ENCODE assay signal across 8 mouse cellular contexts in the genomic region with DNA sequence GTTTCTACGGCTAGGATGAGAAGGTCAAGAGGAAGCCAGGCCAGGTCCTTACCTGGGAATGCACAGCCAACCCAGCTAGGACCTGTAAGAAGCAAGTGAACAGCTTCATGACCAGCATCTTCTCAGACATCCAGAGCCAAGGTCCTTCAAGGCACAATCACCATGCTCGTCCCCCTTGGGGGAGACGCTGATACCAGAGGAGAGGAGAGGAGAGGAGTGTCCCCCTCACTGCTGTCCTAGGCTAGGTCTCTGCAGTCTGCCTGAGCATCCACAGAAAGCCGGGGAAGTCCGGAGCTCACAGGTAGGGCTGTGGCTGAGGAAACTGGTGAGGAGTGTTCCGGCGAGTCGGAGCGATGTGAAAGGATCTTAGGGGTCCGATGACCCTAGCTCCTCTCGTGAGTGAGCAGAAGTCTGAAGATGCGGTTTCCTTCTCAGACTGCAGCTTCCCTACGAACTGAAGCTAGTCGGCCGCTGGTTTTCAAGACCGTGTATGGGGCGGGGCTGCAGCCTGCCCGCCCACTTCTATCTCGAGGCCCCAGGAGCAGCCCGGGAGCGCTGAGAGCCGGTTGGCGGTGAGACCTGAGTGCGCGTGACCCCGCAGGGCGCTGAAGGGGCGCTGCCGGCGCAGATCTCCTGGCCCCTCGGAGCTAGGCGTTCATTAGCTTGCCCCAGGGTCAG. TPM values are rescaled to one million over a fixed set of nuclear protein-coding genes. Genes with fewer than 3 reads are reported as not detected.
DNase-seq lines count a peak whose midpoint lies in the region; ATAC-seq and TF ChIP-seq lines count a peak whose summit lies in the region.

No protein-coding gene starts in this region.

- H3K9ac ChIP-seq in heart, postnatal 0 days (replicated peaks; ENCODE audit: low read depth, low read length): peak overlapping the region; percentile 6; the same call in 1 of the 2 replicates
- H3K9ac ChIP-seq in limb, embryonic 12.5 days (replicated peaks): peak overlapping the region; percentile 64
- peak overlapping the region; percentile 45; the same call in 1 of the 2 replicates for H3K9ac ChIP-seq in midbrain, embryonic 11.5 days (ENCODE audit: low read length)
- H3K9ac ChIP-seq in stomach, postnatal 0 days (ENCODE audit: low read length): peak overlapping the region; percentile 56

- H3K9me3 ChIP-seq in embryonic facial prominence, embryonic 10.5 days: no peaks in the 10 kb centered on the region
- no peaks in the 10 kb centered on the region for H3K9me3 ChIP-seq in heart, postnatal 0 days (replicated peaks; ENCODE audit: control insufficient read depth, low read length)
- no peaks in the 10 kb centered on the region for H3K9me3 ChIP-seq in limb, embryonic 12.5 days
- no peaks in the 10 kb centered on the region for H3K9me3 ChIP-seq in midbrain, embryonic 11.5 days (ENCODE audit: control insufficient read depth, low read length)
- no peaks in the 10 kb centered on the region for H3K9me3 ChIP-seq in stomach, postnatal 0 days (ENCODE audit: control insufficient read depth, low read length)

- peaks cover 66% of the 10 kb centered on the region for H3K4me1 ChIP-seq in embryonic facial prominence, embryonic 10.5 days
- H3K4me1 ChIP-seq in heart, postnatal 0 days (ENCODE audit: control insufficient read depth, insufficient read depth): peaks cover 24% of the 10 kb centered on the region
- H3K4me1 ChIP-seq in limb, embryonic 12.5 days (replicated peaks): peaks cover 51% of the 10 kb centered on the region
- H3K4me1 ChIP-seq in midbrain, embryonic 11.5 days (ENCODE audit: control insufficient read depth, insufficient read depth, low read length): peaks cover 27% of the 10 kb centered on the region
- H3K4me1 ChIP-seq in stomach, postnatal 0 days (replicated peaks; ENCODE audit: control insufficient read depth, insufficient read depth): peaks cover 14% of the 10 kb centered on the region; the same call in 1 of the 2 replicates

- DNase-seq in left cerebral cortex, adult 2 months (ENCODE audit: extremely low spot score in 1 of 2, low spot score in 2 of 2): no peak
- no peak for DNase-seq in left cerebral cortex, adult 9 months (ENCODE audit: low spot score in 2 of 2)
- peak; percentile 76 for DNase-seq in embryonic facial prominence, embryonic 10.5 days (ENCODE audit: low spot score)
- peak; percentile 56 for DNase-seq in heart, postnatal 0 days (ENCODE audit: low spot score)
- DNase-seq in midbrain, embryonic 11.5 days (ENCODE audit: low spot score, missing footprints): peak; percentile 92
- DNase-seq in stomach, postnatal 0 days (ENCODE audit: low spot score): peak; percentile 71
- DNase-seq in cerebellum, adult 9-11 months: no peak

- intact Hi-C loops in left cerebral cortex, adult 2 months (cut with DNase I): no loop called here

- ATAC-seq in heart, postnatal 0 days (ENCODE audit: insufficient read depth, low read depth): 0 out of 2 replicates have a peak, but pooled peaks have one; percentile 20
- ATAC-seq in limb, embryonic 12.5 days (ENCODE audit: insufficient number of reproducible peaks, insufficient read depth, low FRiP score, low TSS enrichment, low read depth): 0 out of 2 replicates have a peak, but pooled peaks have one; percentile 1
- peak; percentile 41; the same call in 1 of the 2 replicates for ATAC-seq in midbrain, embryonic 11.5 days (ENCODE audit: low FRiP score)
- ATAC-seq in stomach, postnatal 0 days (ENCODE audit: low FRiP score, low TSS enrichment): peak; percentile 61

- H3K27ac ChIP-seq in left cerebral cortex, adult 2 months: no peak overlapping the region
- peak overlapping the region; percentile 71 for H3K27ac ChIP-seq in embryonic facial prominence, embryonic 10.5 days (replicated peaks)
- H3K27ac ChIP-seq in heart, postnatal 0 days (ENCODE audit: low read depth): no peak overlapping the region
- peak overlapping the region; percentile 82 for H3K27ac ChIP-seq in limb, embryonic 12.5 days
- H3K27ac ChIP-seq in midbrain, embryonic 11.5 days (ENCODE audit: low read depth, low read length): no peak overlapping the region
- H3K27ac ChIP-seq in stomach, postnatal 0 days (replicated peaks): 0 out of 2 replicates have a peak overlapping the region, but pooled peaks have one; percentile 18

- WGBS in embryonic facial prominence, embryonic 10.5 days: 2% methylated on average over 32 of the region's 32 CpGs
- WGBS in heart, postnatal 0 days: 3% methylated on average over 32 of the region's 32 CpGs
- WGBS in limb, embryonic 12.5 days: 2% methylated on average over 32 of the region's 32 CpGs
- WGBS in midbrain, embryonic 11.5 days: 3% methylated on average over 30 of the region's 32 CpGs
- 4% methylated on average over 32 of the region's 32 CpGs for WGBS in stomach, postnatal 0 days

- TF ChIP-seq EP300 in heart, postnatal 0 days (IDR thresholded peaks at IDR 0.05; ENCODE audit: low read depth): no peak
- TF ChIP-seq EP300 in stomach, postnatal 0 days (optimal IDR thresholded peaks at IDR 0.05): no peak

- 0 out of 2 replicates have a peak, but pooled peaks cover 4% of the 10 kb centered on the region for H3K36me3 ChIP-seq in embryonic facial prominence, embryonic 10.5 days (replicated peaks)
- no peaks in the 10 kb centered on the region for H3K36me3 ChIP-seq in heart, postnatal 0 days (replicated peaks; ENCODE audit: control insufficient read depth, insufficient read depth, low read length)
- H3K36me3 ChIP-seq in limb, embryonic 12.5 days: peaks cover 5% of the 10 kb centered on the region; the same call in 1 of the 2 replicates
- no peaks in the 10 kb centered on the region for H3K36me3 ChIP-seq in midbrain, embryonic 11.5 days (ENCODE audit: control insufficient read depth, insufficient read depth, low read length)
- H3K36me3 ChIP-seq in stomach, postnatal 0 days (ENCODE audit: control insufficient read depth, insufficient read depth, low read length): no peaks in the 10 kb centered on the region

- peak overlapping the region; percentile 60 for H3K4me2 ChIP-seq in heart, postnatal 0 days (ENCODE audit: low read depth, low read length)
- peak overlapping the region; percentile 71 for H3K4me2 ChIP-seq in limb, embryonic 12.5 days
- H3K4me2 ChIP-seq in midbrain, embryonic 11.5 days: peak overlapping the region; percentile 47
- H3K4me2 ChIP-seq in stomach, postnatal 0 days (replicated peaks; ENCODE audit: low read depth): peak overlapping the region; percentile 65

- no peak for TF ChIP-seq CTCF in left cerebral cortex, adult 2 months (IDR thresholded peaks at IDR 0.05)
- no peak for TF ChIP-seq CTCF in heart, postnatal 0 days (IDR thresholded peaks at IDR 0.05; ENCODE audit: low read depth)
- no peak for TF ChIP-seq CTCF in stomach, postnatal 0 days (IDR thresholded peaks at IDR 0.05; ENCODE audit: low read depth)

- peak overlapping the region; percentile 37 for H3K4me3 ChIP-seq in left cerebral cortex, adult 2 months
- peak overlapping the region; percentile 54 for H3K4me3 ChIP-seq in embryonic facial prominence, embryonic 10.5 days
- H3K4me3 ChIP-seq in heart, postnatal 0 days (ENCODE audit: low read depth, low read length): peak overlapping the region; percentile 36
- peak overlapping the region; percentile 42 for H3K4me3 ChIP-seq in limb, embryonic 12.5 days (replicated peaks)
- peak overlapping the region; percentile 23 for H3K4me3 ChIP-seq in midbrain, embryonic 11.5 days (ENCODE audit: low read depth, low read length)
- peak overlapping the region; percentile 35 for H3K4me3 ChIP-seq in stomach, postnatal 0 days (ENCODE audit: low read depth, low read length)

- peaks cover 87% of the 10 kb centered on the region for H3K27me3 ChIP-seq in embryonic facial prominence, embryonic 10.5 days (replicated peaks; ENCODE audit: low read depth, poor library complexity, severe bottlenecking)
- H3K27me3 ChIP-seq in heart, postnatal 0 days (ENCODE audit: control insufficient read depth, insufficient read depth, low read length): 0 out of 2 replicates have a peak, but pooled peaks cover 4% of the 10 kb centered on the region
- H3K27me3 ChIP-seq in limb, embryonic 12.5 days: peaks cover 23% of the 10 kb centered on the region
- H3K27me3 ChIP-seq in midbrain, embryonic 11.5 days (ENCODE audit: control insufficient read depth, insufficient read depth, low read length): peaks cover 8% of the 10 kb centered on the region; the same call in 1 of the 2 replicates
- H3K27me3 ChIP-seq in stomach, postnatal 0 days (ENCODE audit: control insufficient read depth, insufficient read depth, low read length): no peaks in the 10 kb centered on the region

RNA-seq across cellular contexts. Expression of a gene that starts 0.6 kb away (rescaled TPM):
- 1 to 10 TPM; 2.6 TPM for total RNA-seq in left cerebral cortex, adult 2 months (2021)
- 9.3 and 9.8 TPM in 2 replicates for polyA plus RNA-seq in embryonic facial prominence, embryonic 10.5 days (2016; fragmentation: Nextera tagmentation; extraction: Ambion mirVana)
- 4.4 and 5.0 TPM in 2 replicates for total RNA-seq in heart, postnatal 0 days (2014; rRNA removed; ENCODE audit: low replicate concordance)
- polyA plus RNA-seq in heart, postnatal 0 days (2015; fragmentation: Nextera tagmentation; extraction: Ambion mirVana): 3.6 and 4.0 TPM in 2 replicates
- polyA plus RNA-seq in limb, embryonic 12.5 days (2016; fragmentation: Nextera tagmentation; extraction: Ambion mirVana): 17.0 and 17.8 TPM in 2 replicates
- polyA plus RNA-seq in midbrain, embryonic 11.5 days (2014; fragmentation: Nextera tagmentation; extraction: Ambion mirVana): 2.5 and 2.9 TPM in 2 replicates
- 3.0 and 3.5 TPM in 2 replicates for polyA plus RNA-seq in stomach, postnatal 0 days (2015; fragmentation: Nextera tagmentation; extraction: Ambion mirVana)

RNA-seq across cellular contexts. Expression of a gene that starts 25.9 kb away (rescaled TPM):
- 10 to 100 TPM; 33.9 to 38.6 TPM for total RNA-seq in left cerebral cortex, adult 2 months (2021)
- 2.0 and 2.2 TPM in 2 replicates for polyA plus RNA-seq in embryonic facial prominence, embryonic 10.5 days (2016; fragmentation: Nextera tagmentation; extraction: Ambion mirVana)
- 0.04 and 0.11 TPM in 2 replicates for total RNA-seq in heart, postnatal 0 days (2014; rRNA removed; ENCODE audit: low replicate concordance)
- polyA plus RNA-seq in heart, postnatal 0 days (2015; fragmentation: Nextera tagmentation; extraction: Ambion mirVana): 0.95 and 1.1 TPM in 2 replicates
- polyA plus RNA-seq in limb, embryonic 12.5 days (2016; fragmentation: Nextera tagmentation; extraction: Ambion mirVana): 0.46 and 0.56 TPM in 2 replicates
- 1.9 and 2.1 TPM in 2 replicates for polyA plus RNA-seq in midbrain, embryonic 11.5 days (2014; fragmentation: Nextera tagmentation; extraction: Ambion mirVana)
- 0.65 and 0.75 TPM in 2 replicates for polyA plus RNA-seq in stomach, postnatal 0 days (2015; fragmentation: Nextera tagmentation; extraction: Ambion mirVana)

RNA-seq across cellular contexts. Expression of a gene that starts 42.3 kb away (rescaled TPM):
- 10 to 100 TPM; 58.5 to 74.0 TPM for total RNA-seq in left cerebral cortex, adult 2 months (2021)
- polyA plus RNA-seq in embryonic facial prominence, embryonic 10.5 days (2016; fragmentation: Nextera tagmentation; extraction: Ambion mirVana): 119 and 122 TPM in 2 replicates
- 54.0 and 106 TPM in 2 replicates for total RNA-seq in heart, postnatal 0 days (2014; rRNA removed; ENCODE audit: low replicate concordance)
- polyA plus RNA-seq in heart, postnatal 0 days (2015; fragmentation: Nextera tagmentation; extraction: Ambion mirVana): 48.6 and 49.4 TPM in 2 replicates
- polyA plus RNA-seq in limb, embryonic 12.5 days (2016; fragmentation: Nextera tagmentation; extraction: Ambion mirVana): 80.6 and 83.3 TPM in 2 replicates
- polyA plus RNA-seq in midbrain, embryonic 11.5 days (2014; fragmentation: Nextera tagmentation; extraction: Ambion mirVana): 91.5 and 93.6 TPM in 2 replicates
- polyA plus RNA-seq in stomach, postnatal 0 days (2015; fragmentation: Nextera tagmentation; extraction: Ambion mirVana): 50.8 and 58.7 TPM in 2 replicates

Comparison
In these comparisons a context has a peak if more than half of its experiments do, and no peak if none do; other contexts are left out.
1. DNase-seq: peak in embryonic facial prominence, embryonic 10.5 days (single experiment), heart, postnatal 0 days (single experiment), midbrain, embryonic 11.5 days (single experiment) and stomach, postnatal 0 days (single experiment); none in left cerebral cortex, adult 2 months (0 of 2), left cerebral cortex, adult 9 months (0 of 2) and cerebellum, adult 9-11 months (single experiment).
2. H3K27ac ChIP-seq: peak in embryonic facial prominence, embryonic 10.5 days (single experiment), limb, embryonic 12.5 days (single experiment) and stomach, postnatal 0 days (single experiment); none in left cerebral cortex, adult 2 months (single experiment), heart, postnatal 0 days (single experiment) and midbrain, embryonic 11.5 days (single experiment).
3. ATAC-seq: peak in every context shown above with its lines; median percentile 61 in stomach, postnatal 0 days; 41 in midbrain, embryonic 11.5 days; 20 in heart, postnatal 0 days; 1 in limb, embryonic 12.5 days.
4. H3K9ac ChIP-seq: peak in every context shown above with its lines; median percentile 64 in limb, embryonic 12.5 days; 56 in stomach, postnatal 0 days; 45 in midbrain, embryonic 11.5 days; 6 in heart, postnatal 0 days.
5. Peak in every context shown above with its lines, with median percentiles within 50 percentile points of each other: H3K4me3 ChIP-seq and H3K4me2 ChIP-seq.